In the genomic region with DNA sequence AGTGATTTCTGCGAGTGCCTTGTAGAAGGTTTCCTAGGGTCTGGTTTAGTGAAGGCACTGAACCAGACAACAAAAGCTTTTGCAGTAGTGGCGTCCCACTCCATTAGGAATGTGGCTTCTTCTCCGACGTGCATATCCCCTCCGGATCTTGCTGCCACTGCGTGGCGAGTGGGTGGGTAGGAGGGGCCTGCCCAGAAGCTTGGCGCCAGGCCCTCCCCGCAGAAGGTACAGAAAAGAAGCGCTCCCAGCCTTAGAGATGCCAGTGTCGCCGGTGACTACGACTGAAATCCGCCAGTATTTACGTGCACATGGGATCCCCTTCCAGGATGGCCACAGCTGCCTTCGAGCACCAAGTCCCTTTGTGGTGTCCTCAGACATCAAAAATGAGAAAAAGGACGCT, we compare ENCODE assay signal across 8 mouse cellular contexts. TPM values are rescaled to one million over a fixed set of nuclear protein-coding genes. Genes with fewer than 3 reads are reported as not detected.
DNase-seq lines count a peak whose midpoint lies in the region; ATAC-seq and TF ChIP-seq lines count a peak whose summit lies in the region.

No protein-coding gene starts in this region.

- no peaks in the 10 kb centered on the region for H3K27me3 ChIP-seq in cerebellum, adult 2 months (ENCODE audit: control insufficient read depth, insufficient read depth, low read length)
- H3K27me3 ChIP-seq in thymus, adult 2 months (ENCODE audit: control insufficient read depth, insufficient read depth, low read length), result no peaks in the 10 kb centered on the region
- H3K27me3 ChIP-seq in limb, embryonic 15.5 days, result no peaks in the 10 kb centered on the region

- WGBS in cerebellum, adult 2 months, result 7% methylated on average over 17 of the region's 17 CpGs
- WGBS in thymus, adult 2 months, result 23% methylated on average over 17 of the region's 17 CpGs
- 34% methylated on average over 17 of the region's 17 CpGs for WGBS in limb, embryonic 15.5 days

- peaks cover 14% of the 10 kb centered on the region for H3K4me1 ChIP-seq in cerebellum, adult 2 months (ENCODE audit: control insufficient read depth, insufficient read depth, low read length)
- H3K4me1 ChIP-seq in thymus, adult 2 months (replicated peaks; ENCODE audit: control insufficient read depth, insufficient read depth, low read length), result peaks cover 14% of the 10 kb centered on the region
- peaks cover 28% of the 10 kb centered on the region for H3K4me1 ChIP-seq in limb, embryonic 15.5 days

- no peaks in the 10 kb centered on the region for H3K9me3 ChIP-seq in limb, embryonic 15.5 days

- DNase-seq in cerebellum, adult 2 months, result no peak
- no peak for DNase-seq in cerebellum, postnatal 36 days
- no peak for DNase-seq in thymus, adult 2 months
- no peak for DNase-seq in thymus, postnatal 36 days
- DNase-seq in adipocyte (ENCODE audit: low spot score), result no peak
- no peak for DNase-seq in layer of hippocampus, postnatal 36 days

- H3K9ac ChIP-seq in limb, embryonic 15.5 days, result peak overlapping the region; percentile 72

- TF ChIP-seq POLR2A in cerebellum, adult 2 months (IDR thresholded peaks at IDR 0.05; ENCODE audit: borderline replicate concordance, insufficient read depth, low read length), result no peak
- no peak for TF ChIP-seq POLR2A in thymus, adult 2 months (IDR thresholded peaks at IDR 0.05; ENCODE audit: control insufficient read depth, extremely low read depth, insufficient read depth, low read length, poor library complexity)

- H3K4me2 ChIP-seq in limb, embryonic 15.5 days, result peak overlapping the region; percentile 82

- no peaks in the 10 kb centered on the region for H3K36me3 ChIP-seq in thymus, adult 2 months (ENCODE audit: control insufficient read depth, insufficient read depth, low read length)
- H3K36me3 ChIP-seq in limb, embryonic 15.5 days, result peaks cover 54% of the 10 kb centered on the region

- H3K27ac ChIP-seq in cerebellum, adult 2 months (ENCODE audit: insufficient read depth, low read length), result peak overlapping the region; percentile 53; the same call in 1 of the 2 replicates
- no peak overlapping the region for H3K27ac ChIP-seq in thymus, adult 2 months (ENCODE audit: control insufficient read depth, insufficient read depth, low read length)
- H3K27ac ChIP-seq in limb, embryonic 15.5 days, result peak overlapping the region; percentile 86

- ATAC-seq in limb, embryonic 15.5 days (ENCODE audit: insufficient number of reproducible peaks, low FRiP score, low TSS enrichment, low read depth), result no peak
- ATAC-seq in erythroid progenitor cell, adult 5-6 weeks (replicated peaks; ENCODE audit: low FRiP score, poor library complexity, severe bottlenecking), result no peak

- H3K4me3 ChIP-seq in cerebellum, adult 2 months (replicated peaks; ENCODE audit: insufficient read depth, low read depth, low read length), result peak overlapping the region; percentile 88
- peak overlapping the region; percentile 23 for H3K4me3 ChIP-seq in thymus, adult 2 months (ENCODE audit: control insufficient read depth, insufficient read depth, low read length)
- peak overlapping the region; percentile 96 for H3K4me3 ChIP-seq in limb, embryonic 15.5 days

- no peak for TF ChIP-seq CTCF in cerebellum, adult 2 months (IDR thresholded peaks at IDR 0.05; ENCODE audit: borderline replicate concordance, insufficient read depth, low read depth, low read length)
- TF ChIP-seq CTCF in thymus, adult 2 months (IDR thresholded peaks at IDR 0.05; ENCODE audit: borderline replicate concordance, control insufficient read depth, extremely low read depth, insufficient read depth, low read length, poor library complexity), result no peak

RNA-seq across cellular contexts. Expression of gene Mrpl43, which starts 0.8 kb away (rescaled TPM):
- polyA plus RNA-seq in cerebellum, adult 2 months (2012; rRNA removed), result 86.7 and 88.3 TPM in 2 replicates
- polyA plus RNA-seq in thymus, adult 2 months (2012; rRNA removed), result 121 and 137 TPM in 2 replicates
- 62.5 and 65.1 TPM in 2 replicates for polyA plus RNA-seq in limb, embryonic 15.5 days (2015; fragmentation: Nextera tagmentation; extraction: Ambion mirVana)
- total RNA-seq in erythroid progenitor cell, adult 5-6 weeks (2015; ENCODE audit: low replicate concordance), result 15.5 and 19.3 TPM in 2 replicates
- total RNA-seq in erythroid progenitor cell, adult 5-6 weeks (2017; ENCODE audit: low replicate concordance), result 8.4 and 11.4 TPM in 2 replicates
- total RNA-seq in layer of hippocampus, postnatal 36 days (2021), result 10 to 100 TPM; 37.6 to 41.8 TPM

RNA-seq across cellular contexts. Expression of gene Twnk, which starts 1.6 kb away (rescaled TPM):
- polyA plus RNA-seq in cerebellum, adult 2 months (2012; rRNA removed), result 11.2 and 11.7 TPM in 2 replicates
- polyA plus RNA-seq in thymus, adult 2 months (2012; rRNA removed), result 11.5 and 11.6 TPM in 2 replicates
- polyA plus RNA-seq in limb, embryonic 15.5 days (2015; fragmentation: Nextera tagmentation; extraction: Ambion mirVana), result 19.6 and 19.8 TPM in 2 replicates
- 2.9 and 4.3 TPM in 2 replicates for total RNA-seq in erythroid progenitor cell, adult 5-6 weeks (2015; ENCODE audit: low replicate concordance)
- total RNA-seq in erythroid progenitor cell, adult 5-6 weeks (2017; ENCODE audit: low replicate concordance), result 1.4 and 2.0 TPM in 2 replicates
- total RNA-seq in layer of hippocampus, postnatal 36 days (2021), result 10 to 100 TPM; 15.8 to 16.5 TPM

RNA-seq across cellular contexts. Expression of gene Lzts2, which starts 7.2 kb away (rescaled TPM):
- 54.1 and 56.3 TPM in 2 replicates for polyA plus RNA-seq in cerebellum, adult 2 months (2012; rRNA removed)
- polyA plus RNA-seq in thymus, adult 2 months (2012; rRNA removed), result 37.6 and 41.2 TPM in 2 replicates
- 66.8 and 68.3 TPM in 2 replicates for polyA plus RNA-seq in limb, embryonic 15.5 days (2015; fragmentation: Nextera tagmentation; extraction: Ambion mirVana)
- 3.8 TPM in 1 of 2 replicates, not detected in the other for total RNA-seq in erythroid progenitor cell, adult 5-6 weeks (2015; ENCODE audit: low replicate concordance)
- 1.4 and 2.2 TPM in 2 replicates for total RNA-seq in erythroid progenitor cell, adult 5-6 weeks (2017; ENCODE audit: low replicate concordance)
- total RNA-seq in layer of hippocampus, postnatal 36 days (2021), result 10 to 100 TPM; 25.6 to 30.8 TPM

RNA-seq across cellular contexts. Expression of gene Sema4g, which starts 18.1 kb away (rescaled TPM):
- 90.3 and 101 TPM in 2 replicates for polyA plus RNA-seq in cerebellum, adult 2 months (2012; rRNA removed)
- 13.7 TPM in 2 replicates for polyA plus RNA-seq in thymus, adult 2 months (2012; rRNA removed)
- polyA plus RNA-seq in limb, embryonic 15.5 days (2015; fragmentation: Nextera tagmentation; extraction: Ambion mirVana), result 3.8 and 4.9 TPM in 2 replicates
- 0.36 TPM in 1 of 2 replicates, not detected in the other for total RNA-seq in erythroid progenitor cell, adult 5-6 weeks (2015; ENCODE audit: low replicate concordance)
- 0.39 TPM in 1 of 2 replicates, not detected in the other for total RNA-seq in erythroid progenitor cell, adult 5-6 weeks (2017; ENCODE audit: low replicate concordance)
- total RNA-seq in layer of hippocampus, postnatal 36 days (2021), result 10 to 100 TPM; 23.2 to 23.5 TPM

RNA-seq across cellular contexts. Expression of gene Pdzd7, which starts 38.5 kb away (rescaled TPM):
- polyA plus RNA-seq in cerebellum, adult 2 months (2012; rRNA removed), result 7.6 and 9.1 TPM in 2 replicates
- 0.33 and 0.47 TPM in 2 replicates for polyA plus RNA-seq in thymus, adult 2 months (2012; rRNA removed)
- 0.16 and 0.37 TPM in 2 replicates for polyA plus RNA-seq in limb, embryonic 15.5 days (2015; fragmentation: Nextera tagmentation; extraction: Ambion mirVana)
- not detected in 2 replicates for total RNA-seq in erythroid progenitor cell, adult 5-6 weeks (2015; ENCODE audit: low replicate concordance)
- total RNA-seq in erythroid progenitor cell, adult 5-6 weeks (2017; ENCODE audit: low replicate concordance), result not detected in 2 replicates
- total RNA-seq in layer of hippocampus, postnatal 36 days (2021), result 1 to 10 TPM; 2.2 to 3.4 TPM

Comparison
In these comparisons a context has a peak if more than half of its experiments do, and no peak if none do; other contexts are left out.
1. H3K4me3 ChIP-seq: peak in every context shown above with its lines; median percentile 96 in limb, embryonic 15.5 days; 88 in cerebellum, adult 2 months; 23 in thymus, adult 2 months.